Mouse (Mus musculus) Patski (cell line): ENCODE measurements around the gene Dsn1. TPM values are rescaled to one million over a fixed set of nuclear protein-coding genes. Genes with fewer than 3 reads are reported as not detected.

Experiments used
- ATAC-seq: fragments of 100-300 bp; one replicate; pipeline ENCODE4 v1.8.0; 2021
- CTCF ChIA-PET: fragments of 350-600 bp; sonication (Branson Sonifier 250); formaldehyde crosslinking; loops from one replicate; lab custom pipeline; 2022; ENCODE audit warnings: inconsistent platforms; lab: Charles Lee
- POLR2A ChIA-PET: fragments of 350-600 bp; sonication (Branson Sonifier 250); formaldehyde crosslinking; loops from one replicate; lab custom pipeline; 2022; ENCODE audit warnings: antibody characterized with exemption, inconsistent platforms; lab: Charles Lee
- DNase-seq: peaks from one replicate; pipeline ENCODE4 v3.0.0-alpha.2; 2011; ENCODE audit warnings: low read depth, low spot score
- H3K27me3 ChIP-seq: fragments of 371-371 bp; one replicate; pipeline ENCODE4 v1.5.1; 2021
- CTCF ChIP-seq: fragments of 100-300 bp; IDR thresholded peaks from one replicate; pipeline ENCODE4 v1.5.1; 2021
- in situ Hi-C: fragments of 300-500 bp; cut with MboI; formaldehyde crosslinking; loops from 3 replicates; pipeline ENCODE4 v1.11.1; 2018; ENCODE audit warnings: low pct_unique_long_range_greater_than_20kb, mixed read lengths
- polyA plus RNA-seq: library from polyadenylated mRNA; unstranded; gene quantifications from one replicate; pipeline ENCODE4 v1.2.3, GENCODE M21; 2021

The Dsn1 gene
- polyA plus RNA-seq, result 27.2 TPM

DNA sequence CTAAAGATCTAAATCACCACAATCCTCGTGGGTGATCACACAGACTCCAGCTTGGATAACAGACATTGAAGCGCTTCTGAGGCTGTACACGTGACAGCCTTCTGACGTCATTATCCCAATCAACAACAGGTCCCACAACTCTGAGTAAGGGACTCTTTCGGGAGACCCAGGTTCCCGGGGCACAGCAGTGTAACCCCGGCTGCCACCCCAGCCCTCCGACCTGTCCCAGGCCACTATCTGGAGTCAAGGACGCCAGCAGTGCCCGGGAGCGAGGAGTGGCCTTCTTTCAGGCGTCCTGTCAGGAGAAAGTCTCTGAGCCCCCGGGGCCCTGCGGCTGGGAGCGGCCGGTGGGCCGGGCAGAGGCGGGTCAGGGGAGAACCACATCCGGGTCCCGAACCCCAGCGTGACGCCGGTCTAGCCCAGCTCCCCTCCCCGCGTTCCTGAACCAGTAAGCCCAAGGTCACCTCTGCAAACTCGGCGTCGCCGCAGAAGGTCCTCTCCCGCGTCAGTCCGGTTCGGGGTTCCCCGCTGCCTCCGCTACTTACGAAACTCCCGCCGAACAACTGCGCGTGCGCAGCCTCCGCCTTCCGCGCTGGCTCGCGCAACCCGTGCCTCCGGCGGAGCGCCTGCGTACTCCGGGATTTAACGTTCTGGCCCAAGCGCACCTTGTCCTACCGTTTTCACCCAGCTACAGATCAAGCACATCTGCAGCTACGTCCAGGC is at the start of gene Dsn1:
TSS of gene Dsn1 (minus strand) at position 644 of the 723 bp plus-strand sequence.
- peak; percentile 68 for ATAC-seq
- POLR2A ChIA-PET, result no interaction called here

DNA sequence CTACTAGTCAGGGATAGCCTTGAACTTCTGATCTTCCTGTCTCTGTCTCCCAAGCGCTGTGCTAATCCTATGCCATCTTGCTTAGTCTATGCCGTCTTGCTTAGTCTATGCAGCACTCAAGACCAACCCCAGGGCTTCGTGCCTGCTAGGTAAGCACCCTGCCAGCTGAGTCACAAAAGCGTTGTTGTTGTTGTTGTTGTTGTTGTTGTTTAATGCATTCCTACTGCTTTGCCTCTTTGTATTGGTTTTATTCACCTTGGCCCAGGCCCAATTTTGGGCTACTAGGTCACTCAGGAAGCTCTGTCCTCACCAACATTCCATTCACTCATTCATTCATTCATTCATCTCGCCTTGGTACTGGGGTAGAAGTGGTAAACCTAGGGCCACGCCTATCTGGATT is 48.8 kb upstream of the Dsn1 start:
- no peak for TF ChIP-seq CTCF
- H3K27me3 ChIP-seq, result no peaks in the 10 kb centered on the region
- CTCF ChIA-PET, result interaction anchor here (1.2 kb wide), 1 partner anchor 15 kb away, joined by 3 read pairs; no protein-coding TSS in a partner anchor
- no peak for ATAC-seq
- in situ Hi-C loops, result no loop called here
- POLR2A ChIA-PET, result interaction anchor here (1.0 to 1.3 kb wide), 2 partner anchors 20 to 36 kb away, joined by 3 to 4 read pairs; no protein-coding TSS in a partner anchor
- no peak for DNase-seq

More for the DNA sequence above, at the start of gene Dsn1:
- CTCF ChIA-PET, result no interaction called here
- TF ChIP-seq CTCF, result no peak
- peak; percentile 58 for DNase-seq
- in situ Hi-C loops, result no loop called here
- H3K27me3 ChIP-seq, result no peaks in the 10 kb centered on the region

DNA sequence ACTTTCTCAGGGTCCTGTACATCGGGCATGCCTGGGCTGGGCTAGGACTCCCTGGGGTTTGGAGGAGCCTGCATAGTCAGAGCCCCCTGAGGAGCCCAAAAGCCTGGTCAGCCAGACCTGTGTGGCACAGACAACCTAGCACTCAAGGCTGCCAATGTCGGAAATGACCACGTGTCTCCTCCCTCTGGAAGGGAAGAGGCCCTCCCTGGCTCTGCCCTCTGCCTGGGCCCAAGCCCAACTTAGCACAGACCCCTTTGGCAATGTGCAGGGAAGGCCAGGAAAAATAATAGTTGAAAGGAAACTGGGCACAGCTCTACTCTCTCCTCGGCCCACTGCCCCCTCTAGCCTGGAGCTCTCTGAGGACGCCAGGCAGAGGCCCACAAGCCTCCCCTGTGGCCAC is 47.9 kb upstream of the Dsn1 start:
- ChIA-PET POLR2A (interaction anchor here (0.8 to 1.3 kb wide), 4 partner anchors 17 to 37 kb away, joined by 3 to 6 read pairs (median 4); partner anchors contain the start of gene Soga1), CTCF (interaction anchor here (0.9 to 1.2 kb wide), 2 partner anchors 14 to 20 kb away, joined by 3 to 4 read pairs; no protein-coding TSS in a partner anchor)
- in situ Hi-C loops, result no loop called here
- DNase-seq (no peak), ATAC-seq (no peak)
- no peak for TF ChIP-seq CTCF
- no peaks in the 10 kb centered on the region for H3K27me3 ChIP-seq

DNA sequence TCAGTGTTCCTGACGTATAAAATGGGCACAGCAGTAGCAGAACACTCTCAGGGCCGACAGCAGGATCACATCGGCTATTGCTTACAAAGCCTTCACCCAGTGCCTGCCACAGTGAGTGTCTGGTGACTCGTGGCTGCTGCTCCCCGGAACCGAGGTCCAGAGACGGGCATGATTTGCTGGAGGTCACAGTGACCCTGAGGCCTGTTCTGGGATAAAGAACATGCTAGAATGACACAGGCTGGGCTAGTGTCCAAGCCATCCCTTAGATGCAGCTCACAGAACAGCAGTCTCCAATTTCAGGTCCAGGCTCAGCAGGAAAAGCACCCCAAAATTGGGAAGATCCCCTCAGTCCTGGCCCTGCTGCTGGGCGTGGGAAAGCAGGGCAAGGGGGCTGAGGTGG is 47.3 kb upstream of the Dsn1 start:
- in situ Hi-C loops, result no loop called here
- no peak for TF ChIP-seq CTCF
- ATAC-seq, result no peak
- CTCF ChIA-PET, result interaction anchor here (1.4 kb wide), 1 partner anchor 37 kb away, joined by 4 read pairs; no protein-coding TSS in a partner anchor
- POLR2A ChIA-PET, result interaction anchor here (0.8 to 1.0 kb wide), 2 partner anchors 18 to 24 kb away, joined by 3 to 6 read pairs; partner anchors contain the start of gene Soga1
- DNase-seq, result no peak
- H3K27me3 ChIP-seq, result no peaks in the 10 kb centered on the region

DNA sequence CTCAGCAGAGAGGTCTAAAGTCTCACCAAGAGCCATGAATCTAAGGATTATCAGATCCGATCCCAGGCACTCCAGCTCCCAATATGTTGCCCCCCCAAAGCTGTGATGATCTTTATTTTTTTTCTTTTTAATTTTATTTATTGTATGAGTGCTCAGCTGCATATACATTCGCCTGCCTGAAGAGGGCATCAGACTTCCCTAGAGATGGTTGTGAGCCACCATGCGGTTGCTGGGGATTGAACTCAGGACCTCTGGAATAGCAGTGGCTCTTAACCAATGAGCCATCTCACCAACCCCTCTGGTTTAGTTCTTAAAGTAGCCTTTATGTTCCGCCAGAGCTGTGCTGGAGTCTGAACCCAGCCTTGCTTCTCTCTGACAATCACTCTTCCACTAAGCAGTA is 46.8 kb upstream of the Dsn1 start:
- no peak for DNase-seq
- POLR2A ChIA-PET, result interaction anchor here (1.0 kb wide), 1 partner anchor 18 kb away, joined by 3 read pairs; no protein-coding TSS in a partner anchor
- no peak for TF ChIP-seq CTCF
- no peak for ATAC-seq
- in situ Hi-C loops, result no loop called here
- CTCF ChIA-PET, result interaction anchor here (1.3 to 1.4 kb wide), 2 partner anchors 17 to 38 kb away, joined by 4 read pairs; no protein-coding TSS in a partner anchor
- H3K27me3 ChIP-seq, result no peaks in the 10 kb centered on the region

DNA sequence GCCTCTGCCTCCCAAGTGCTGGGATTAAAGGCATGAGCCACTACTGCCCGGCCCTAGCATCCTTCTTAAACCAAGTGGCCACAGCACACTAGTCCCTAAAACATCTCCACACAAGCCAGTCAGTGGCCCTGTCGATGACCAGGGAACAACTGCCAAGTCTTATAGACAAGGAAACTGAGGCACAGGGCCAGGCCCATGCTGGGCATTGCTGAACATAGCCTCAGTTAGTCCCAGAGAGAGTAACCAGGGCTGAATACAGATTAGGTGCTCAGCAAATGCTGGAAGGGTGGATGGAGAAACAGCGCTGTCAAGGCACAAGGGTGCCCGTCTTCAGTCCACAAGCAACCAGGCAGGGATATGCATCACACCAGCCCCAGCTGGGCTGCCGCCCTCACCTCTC is 46.2 kb upstream of the Dsn1 start:
- H3K27me3 ChIP-seq, result no peaks in the 10 kb centered on the region
- ChIA-PET POLR2A (interaction anchor here (0.6 kb wide), 2 partner anchors 25 to 1395 kb away, joined by 3 read pairs; no protein-coding TSS in a partner anchor), CTCF (interaction anchor here (1.0 to 1.7 kb wide), 4 partner anchors 17 to 38 kb away, joined by 3 to 5 read pairs (median 4); no protein-coding TSS in a partner anchor)
- ATAC-seq (no peak), DNase-seq (no peak)
- in situ Hi-C loops, result no loop called here
- no peak for TF ChIP-seq CTCF

DNA sequence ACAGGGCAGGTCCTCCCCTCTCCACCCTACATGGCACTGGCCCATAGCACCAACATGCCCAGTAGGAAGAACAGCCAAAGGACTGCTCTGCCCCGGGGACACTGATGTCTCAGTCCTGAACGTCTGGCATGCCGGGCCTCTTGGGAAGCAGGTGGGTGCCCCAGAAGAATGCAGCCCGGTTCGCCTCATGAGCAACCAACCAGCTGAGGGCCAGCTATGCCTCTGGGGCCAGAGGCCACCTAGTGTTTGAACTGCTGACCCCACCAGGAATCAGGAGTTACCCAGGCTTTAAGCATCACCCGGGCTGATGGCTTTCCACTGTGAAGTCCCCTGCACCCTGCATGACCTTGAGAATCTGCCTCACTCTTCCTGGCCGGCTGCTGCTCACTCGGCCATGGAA is 45.5 kb upstream of the Dsn1 start:
- CTCF ChIA-PET, result interaction anchor here (1.0 to 1.7 kb wide), 4 partner anchors 16 to 26 kb away, joined by 3 to 5 read pairs (median 4); partner anchors contain the start of gene Soga1
- DNase-seq (no peak), ATAC-seq (peak; percentile 81)
- no peak for TF ChIP-seq CTCF
- POLR2A ChIA-PET, result interaction anchor here (0.6 to 0.9 kb wide), 5 partner anchors 9 to 26 kb away, joined by 3 to 6 read pairs (median 3); no protein-coding TSS in a partner anchor
- no peaks in the 10 kb centered on the region for H3K27me3 ChIP-seq
- in situ Hi-C loops, result no loop called here

DNA sequence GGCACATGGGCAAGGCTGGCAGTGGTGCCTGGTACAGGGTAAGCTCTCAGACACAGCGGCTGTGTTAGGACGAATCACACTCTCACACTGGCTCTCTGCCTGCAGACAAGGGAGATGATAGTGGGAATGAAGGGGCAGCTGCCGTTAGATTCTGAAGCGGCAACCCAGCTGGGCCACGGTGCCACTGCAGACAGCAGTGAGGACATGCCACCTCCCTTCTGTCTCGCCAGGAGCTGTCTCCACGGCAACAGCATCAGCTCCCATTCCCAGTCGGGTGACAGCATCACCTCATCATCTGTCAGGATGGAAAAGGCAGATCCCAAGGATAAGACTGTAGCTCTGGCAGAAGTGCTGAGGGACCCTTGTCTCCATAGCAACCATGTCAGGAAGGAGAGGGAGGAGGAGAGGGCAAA is 42.9 kb upstream of the Dsn1 start:
- DNase-seq (no peak), ATAC-seq (no peak)
- CTCF ChIA-PET, result interaction anchor here (1.3 to 1.6 kb wide), 2 partner anchors 19 to 26 kb away, joined by 4 read pairs; no protein-coding TSS in a partner anchor
- in situ Hi-C loops, result no loop called here
- H3K27me3 ChIP-seq, result no peaks in the 10 kb centered on the region
- POLR2A ChIA-PET, result no interaction called here
- TF ChIP-seq CTCF, result no peak

DNA sequence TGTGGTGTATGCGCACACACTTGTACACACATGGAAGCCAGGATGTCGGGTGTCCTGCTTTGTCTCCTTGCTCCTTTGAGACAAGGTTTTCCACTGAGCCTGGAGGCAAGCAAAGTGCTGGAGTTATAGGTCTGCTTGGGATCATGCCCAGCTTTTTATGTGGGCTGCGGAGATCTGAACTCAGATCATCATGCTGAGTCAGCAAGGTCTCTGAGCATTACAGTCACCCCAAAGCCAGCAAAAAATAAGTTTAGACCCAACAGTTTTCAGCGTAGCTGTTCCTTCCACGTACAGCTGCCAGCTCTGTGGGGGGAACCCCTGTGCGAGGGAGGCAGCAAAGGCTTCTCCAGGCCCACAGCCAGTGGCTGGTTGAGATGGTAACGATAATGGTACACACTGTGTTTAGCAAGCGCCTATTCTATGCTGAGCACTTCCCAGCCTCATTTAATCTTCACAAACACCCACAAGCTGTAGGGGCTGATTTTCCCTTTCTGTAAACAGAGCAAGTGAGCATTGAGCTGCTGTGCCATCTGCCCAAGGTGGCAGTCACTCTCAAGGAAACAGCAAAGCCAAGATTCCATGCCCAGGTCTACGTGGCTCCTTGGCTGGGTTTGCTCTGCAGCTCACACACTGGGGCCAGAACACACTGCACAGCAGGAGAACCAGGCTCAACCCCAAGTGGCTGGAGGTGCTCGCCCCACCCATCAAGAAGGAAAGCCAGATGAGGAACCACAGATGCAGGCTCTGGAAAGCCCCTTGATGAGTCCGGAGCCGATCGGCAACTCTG is 41.6 kb upstream of the Dsn1 start:
- ChIA-PET POLR2A (interaction anchor here (1.8 kb wide), 1 partner anchor 29 kb away, joined by 6 read pairs; no protein-coding TSS in a partner anchor), CTCF (interaction anchor here (1.6 kb wide), 1 partner anchor 18 kb away, joined by 4 read pairs; no protein-coding TSS in a partner anchor)
- no peak for TF ChIP-seq CTCF
- H3K27me3 ChIP-seq, result no peaks in the 10 kb centered on the region
- in situ Hi-C loops, result no loop called here
- no peak for ATAC-seq
- no peak for DNase-seq

DNA sequence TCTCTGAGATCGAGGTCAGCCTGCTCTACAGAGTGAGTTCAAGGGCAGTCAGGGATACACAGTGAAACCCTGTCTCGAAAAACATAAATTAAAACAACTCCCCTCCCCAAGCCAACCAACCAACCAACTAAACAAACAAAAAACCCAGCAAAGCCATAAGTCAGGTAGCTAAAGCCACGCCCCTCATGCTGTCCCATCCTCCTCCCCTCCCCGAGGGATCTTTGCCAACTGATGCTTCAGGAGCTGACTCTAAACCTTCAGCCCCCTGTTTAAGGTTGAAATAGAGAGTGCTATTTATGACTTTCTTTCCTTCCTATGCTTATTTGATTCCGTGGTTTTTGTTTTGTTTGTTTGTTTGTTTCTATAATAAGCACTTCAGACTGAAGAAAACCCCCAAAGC is 40.0 kb upstream of the Dsn1 start:
- TF ChIP-seq CTCF, result no peak
- H3K27me3 ChIP-seq, result no peaks in the 10 kb centered on the region
- DNase-seq (no peak), ATAC-seq (no peak)
- CTCF ChIA-PET, result interaction anchor here (1.2 to 1.7 kb wide), 3 partner anchors 9 to 34 kb away, joined by 3 to 4 read pairs (median 3); partner anchors contain the start of gene Soga1
- in situ Hi-C loops, result no loop called here
- POLR2A ChIA-PET, result no interaction called here
